Mouse (Mus musculus) adrenal gland (tissue): ENCODE data around the gene Zfp955b.
"Not testable (repeated sequence)": the region's sequence is repeated elsewhere in the genome, so short reads cannot be mapped to it uniquely, and the experiment has no call there.

Experiments used
- intact Hi-C: fragments of 180-260 bp; cut with DNase I; formaldehyde crosslinking; loops from one replicate; pipeline ENCODE4 v1.15.1; 2025
- long read RNA-seq, 2 experiments: library from polyadenylated mRNA; unstranded; transcript quantifications; one replicate each; pipeline ENCODE4 v2.0.0; 2020; ENCODE audit warnings: borderline replicate concordance in 1 of 2; ENCODE audit not compliant: insufficient replicate concordance in 1 of 2

Gene Zfp955b
- long read RNA-seq, experiment 1, full-length matches to known transcripts = 8 of 8 reads
- long read RNA-seq, experiment 1, partial matches to known transcripts = 0 of 8 reads
- long read RNA-seq, experiment 1, other reads (novel, unspliced or antisense) = 0 of 8 reads
- long read RNA-seq, experiment 2, full-length matches to known transcripts = 10 of 13 reads
- long read RNA-seq, experiment 2, partial matches to known transcripts = 0 of 13 reads
- long read RNA-seq, experiment 2, other reads (novel, unspliced or antisense) = 3 of 13 reads

GRCm38 (mm10) chr17:33289039-33289875, at the start of gene Zfp955b:
Gene Zfp955b (plus strand): TSS chr17:33289544.
- intact Hi-C loops = not testable (repeated sequence)

- intact Hi-C loops = not testable (repeated sequence)
Observed at GRCm38 (mm10) chr17:33254530-33255318, 34.6 kb upstream of the Zfp955b start, which contains the start of gene Zfp955a. Gene Zfp955a (minus strand): TSS chr17:33255145.

- intact Hi-C loops = not testable (repeated sequence)
Observed at GRCm38 (mm10) chr17:33255319-33255657, 34.1 kb upstream of the Zfp955b start.

- intact Hi-C loops = no loop called here
Observed at GRCm38 (mm10) chr17:33264376-33264775, 25.0 kb upstream of the Zfp955b start, which contains the start of gene Olfr63. Gene Olfr63 (plus strand): TSS chr17:33264676.

GRCm38 (mm10) chr17:33268907-33269306, 20.4 kb upstream of the Zfp955b start:
- intact Hi-C loops = no loop called here

- intact Hi-C loops = not testable (repeated sequence)
Observed at GRCm38 (mm10) chr17:33289876-33290149, 469 bp downstream of the Zfp955b start.

- intact Hi-C loops = no loop called here
Observed at GRCm38 (mm10) chr17:33352981-33353380, 63.6 kb downstream of the Zfp955b start.
